Mouse (Mus musculus) liver, embryonic 13.5 days (tissue): ENCODE measurements around the gene Gm17324. TPM values are rescaled to one million over a fixed set of nuclear protein-coding genes. Genes with fewer than 3 reads are reported as not detected.
"Not testable (repeated sequence)": the region's sequence is repeated elsewhere in the genome, so short reads cannot be mapped to it uniquely, and the experiment has no call there.

Experiments
- ATAC-seq: fragments of 200-750 bp; cut with Nextera tagmentation; 2 replicates; pipeline ENCODE4 v1.8.0; 2017; ENCODE audit warnings: low read depth, mild to moderate bottlenecking, moderate number of reproducible peaks, moderate library complexity
- DNase-seq: peaks from one replicate; pipeline ENCODE4 v3.0.0; 2022
- H3K27ac ChIP-seq: fragments of 300-500 bp; sonication (generic); 2 replicates; pipeline ENCODE4 v1.5.1; 2015; ENCODE audit warnings: moderate library complexity, mild to moderate bottlenecking, inconsistent platforms
- H3K27me3 ChIP-seq: fragments of 300-500 bp; sonication (generic); 2 replicates; pipeline ENCODE4 v1.6.1; 2015; ENCODE audit warnings: mild to moderate bottlenecking, inconsistent platforms
- H3K36me3 ChIP-seq: fragments of 300-500 bp; sonication (generic); 2 replicates; pipeline ENCODE4 v1.6.1; 2015; ENCODE audit warnings: mild to moderate bottlenecking, inconsistent platforms
- H3K4me1 ChIP-seq: fragments of 300-500 bp; sonication (generic); replicated peaks from 2 replicates; pipeline ENCODE4 v1.6.1; 2015; ENCODE audit warnings: inconsistent platforms
- H3K4me2 ChIP-seq: fragments of 300-500 bp; sonication (generic); 2 replicates; pipeline ENCODE4 v1.6.1; 2015; ENCODE audit warnings: inconsistent platforms, mild to moderate bottlenecking, moderate library complexity
- H3K4me3 ChIP-seq: fragments of 300-500 bp; sonication (generic); replicated peaks from 2 replicates; pipeline ENCODE4 v1.5.1; 2015; ENCODE audit warnings: mild to moderate bottlenecking, inconsistent platforms
- H3K9ac ChIP-seq: fragments of 300-500 bp; sonication (generic); 2 replicates; pipeline ENCODE4 v1.6.1; 2015; ENCODE audit warnings: mild to moderate bottlenecking, inconsistent platforms
- H3K9me3 ChIP-seq: fragments of 300-500 bp; sonication (generic); replicated peaks from 2 replicates; pipeline ENCODE4 v1.6.1; 2016; ENCODE audit warnings: inconsistent platforms
- WGBS: fragments of 180-500 bp; shearing (Covaris S2); methylation state at CpG from one replicate; pipeline ENCODE4 v1.1.7; 2015; ENCODE audit not compliant: insufficient replicate concordance; 5-methylcytosine and 5-hydroxymethylcytosine counted together
- polyA plus RNA-seq: library from polyadenylated mRNA; unstranded; fragments of >200 nt; fragmentation: Nextera tagmentation; extraction: Ambion mirVana; gene quantifications from 2 replicates; pipeline ENCODE4 v1.2.1, GENCODE M21; 2015

Gm17324 gene
- 0.33 and 0.64 TPM in 2 replicates for polyA plus RNA-seq

DNA sequence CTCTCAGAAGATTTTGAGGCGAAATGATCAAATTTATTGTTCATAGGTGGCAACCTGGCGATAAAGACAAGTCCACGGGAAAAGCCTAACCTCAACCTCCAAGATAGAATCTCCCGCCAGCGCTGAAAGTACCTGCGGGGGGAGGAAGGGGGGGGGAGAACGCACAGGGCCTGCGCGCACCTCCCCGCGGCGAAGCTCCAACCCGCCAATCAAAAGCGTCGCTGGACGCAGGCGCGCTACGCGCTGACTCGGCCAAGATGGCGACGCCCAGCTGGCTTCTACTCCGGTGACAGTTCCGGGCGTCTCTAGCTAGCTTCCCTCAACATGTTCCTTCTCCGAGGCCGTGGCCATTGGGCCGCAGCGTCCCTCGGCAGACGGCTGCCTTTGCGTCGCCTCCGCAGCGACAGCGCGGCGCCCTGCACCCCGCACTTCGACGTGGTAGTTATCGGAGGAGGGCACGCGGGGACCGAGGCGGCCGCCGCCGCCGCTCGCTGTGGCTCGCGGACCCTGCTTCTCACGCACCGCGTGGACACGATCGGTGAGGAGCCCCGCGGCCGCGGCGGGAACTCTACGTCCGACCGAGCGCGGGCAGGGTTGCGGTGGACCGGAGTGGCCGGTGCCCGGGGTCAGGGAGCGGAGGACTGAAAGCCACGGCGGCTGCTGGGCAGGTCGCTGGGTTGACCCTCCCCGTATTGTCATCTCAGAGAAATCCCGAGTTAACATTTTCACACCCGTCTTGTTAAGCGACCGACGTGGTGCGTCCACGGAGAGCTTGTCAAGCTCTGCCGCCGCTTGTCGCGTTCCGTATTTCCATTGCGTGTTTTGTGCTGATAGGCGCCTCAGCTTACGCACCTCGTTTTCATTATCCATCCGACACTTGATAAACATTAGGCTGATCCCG is at the start of gene Gm17324, which contains the start of gene Mto1:
TSS of gene Gm17324 (minus strand) at position 814 of the 901 bp plus-strand sequence.
TSS of gene Mto1 (plus strand) at position 236 of the 901 bp plus-strand sequence.
- ATAC-seq (peak; percentile 88), DNase-seq (peak; percentile 75)
- Histone ChIP-seq H3K36me3 (peaks cover 34% of the 10 kb centered on the region), H3K27me3 (peaks cover 37% of the 10 kb centered on the region), H3K9ac (peak within 1 kb of the TSS; percentile 95), H3K27ac (peak within 1 kb of the TSS; percentile 89), H3K4me3 (peak within 1 kb of the TSS; percentile 95), H3K4me1 (peaks cover 30% of the 10 kb centered on the region), H3K9me3 (no peaks in the 10 kb centered on the region), H3K4me2 (peak within 1 kb of the TSS; percentile 83)
- under 1% methylated on average over 96 of the region's 96 CpGs for WGBS

DNA sequence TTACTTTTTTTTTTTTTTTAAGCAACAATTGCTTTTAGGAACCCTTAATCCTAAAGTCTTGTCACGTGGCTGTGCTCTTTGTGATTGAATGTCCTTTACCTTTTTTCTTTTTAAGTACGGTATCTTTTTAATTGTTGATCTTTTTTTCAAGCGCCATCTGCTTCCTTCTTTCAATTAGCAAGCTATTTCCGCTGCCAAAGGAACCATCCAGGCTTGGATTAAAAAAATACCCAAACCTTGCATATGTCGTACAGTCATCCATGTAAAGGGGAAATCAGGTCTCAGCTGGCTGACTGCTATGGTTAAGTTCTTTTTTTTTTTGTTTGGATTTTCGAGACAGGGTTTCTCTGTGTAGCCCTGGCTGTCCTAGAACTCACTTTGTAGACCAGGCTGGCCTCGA is 44.6 kb upstream of the Gm17324 start:
- Histone ChIP-seq H3K4me1 (peaks cover 4% of the 10 kb centered on the region; the same call in 1 of the 2 replicates), H3K4me3 (no peak overlapping the region), H3K27ac (no peak overlapping the region), H3K9me3 (no peaks in the 10 kb centered on the region), H3K36me3 (no peaks in the 10 kb centered on the region), H3K9ac (no peak overlapping the region), H3K4me2 (no peak overlapping the region), H3K27me3 (0 out of 2 replicates have a peak, but pooled peaks cover 5% of the 10 kb centered on the region)
- 77% methylated on average over 7 of the region's 7 CpGs for WGBS
- no peak for DNase-seq
- no peak for ATAC-seq

DNA sequence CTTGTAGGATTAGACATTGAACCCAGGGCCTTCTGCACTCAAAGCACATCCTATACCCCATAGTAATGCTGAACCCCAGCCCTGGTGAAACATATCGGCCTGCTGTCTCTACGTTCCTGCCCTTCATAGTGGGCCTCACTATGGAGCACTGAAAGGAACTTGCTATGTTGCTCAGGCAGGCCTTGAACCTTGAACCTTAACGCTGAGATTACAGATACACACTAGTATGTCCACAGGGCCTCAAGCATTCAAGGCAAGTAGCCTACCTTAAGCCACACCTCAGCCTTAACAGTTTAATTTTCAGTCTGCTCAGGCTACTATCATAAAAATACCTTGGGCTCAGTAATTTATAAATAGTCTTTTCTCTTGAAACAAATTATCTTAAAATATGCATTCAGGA is 43.7 kb upstream of the Gm17324 start:
- Histone ChIP-seq H3K27ac (no peak overlapping the region), H3K36me3 (no peaks in the 10 kb centered on the region), H3K9ac (no peak overlapping the region), H3K27me3 (0 out of 2 replicates have a peak, but pooled peaks cover 5% of the 10 kb centered on the region), H3K4me3 (no peak overlapping the region), H3K9me3 (no peaks in the 10 kb centered on the region), H3K4me2 (no peak overlapping the region), H3K4me1 (peaks cover 4% of the 10 kb centered on the region; the same call in 1 of the 2 replicates)
- 69% methylated on average over 3 of the region's 3 CpGs for WGBS
- no peak for ATAC-seq
- DNase-seq: no peak

DNA sequence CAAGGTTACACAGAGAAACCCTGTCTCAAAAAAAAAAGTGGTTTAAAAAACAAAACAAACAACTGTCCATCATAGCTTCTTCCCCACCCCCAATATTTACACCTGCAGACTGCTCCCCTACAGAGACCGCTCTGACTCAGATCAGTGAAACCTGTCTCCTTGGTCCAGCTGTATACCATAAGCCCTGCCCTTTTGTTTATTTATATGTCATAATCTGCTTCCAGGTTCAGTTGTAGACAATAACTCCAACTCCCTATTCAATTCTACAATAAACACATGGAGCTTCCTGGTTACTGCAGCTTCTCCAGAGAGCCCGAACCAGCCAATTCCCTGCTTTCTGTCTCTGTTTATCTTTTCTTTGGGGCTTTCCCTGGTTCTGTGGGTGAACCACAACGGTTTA is 42.6 kb upstream of the Gm17324 start:
- DNase-seq (no peak), ATAC-seq (no peak)
- H3K9ac ChIP-seq: no peak overlapping the region
- H3K4me3 ChIP-seq: no peak overlapping the region
- H3K27ac ChIP-seq: no peak overlapping the region
- no peaks in the 10 kb centered on the region for H3K36me3 ChIP-seq
- peaks cover 4% of the 10 kb centered on the region; the same call in 1 of the 2 replicates for H3K4me1 ChIP-seq
- 0 out of 2 replicates have a peak, but pooled peaks cover 5% of the 10 kb centered on the region for H3K27me3 ChIP-seq
- H3K9me3 ChIP-seq: no peaks in the 10 kb centered on the region
- 68% methylated on average over 3 of the region's 3 CpGs for WGBS
- H3K4me2 ChIP-seq: no peak overlapping the region

DNA sequence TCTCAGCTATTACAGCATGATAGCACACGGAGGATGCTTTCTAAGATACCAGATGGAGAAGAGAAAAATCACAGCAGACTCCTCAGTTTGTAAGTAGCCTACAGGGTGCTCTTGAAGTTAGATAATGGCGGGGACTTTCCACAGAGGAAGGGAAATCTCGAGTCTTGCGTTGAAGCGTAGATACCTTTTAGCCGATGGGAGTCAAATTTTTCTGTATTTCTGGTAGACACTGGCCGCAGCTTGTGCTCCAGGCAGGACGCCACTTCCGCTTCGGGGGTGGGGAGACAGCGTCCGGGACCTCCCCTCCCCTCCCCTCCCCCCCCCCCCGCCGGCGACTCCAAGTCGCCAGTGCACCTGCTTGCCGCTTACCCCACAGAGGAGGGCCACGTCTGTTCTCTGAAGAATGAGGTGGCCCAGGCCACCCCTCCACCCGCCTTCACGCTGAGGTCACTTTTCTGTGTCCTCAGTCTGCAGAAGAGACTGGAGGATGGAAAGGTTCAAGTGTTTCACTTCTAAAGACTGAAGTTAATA is 40.4 kb upstream of the Gm17324 start, which contains the start of gene Eef1a1:
TSS of gene Eef1a1 (minus strand) at position 262 of the 531 bp plus-strand sequence.
- no peaks in the 10 kb centered on the region for H3K36me3 ChIP-seq
- H3K4me2 ChIP-seq: peak within 1 kb of the TSS; percentile 58
- no peak within 1 kb of the TSS for H3K27ac ChIP-seq
- no peaks in the 10 kb centered on the region for H3K9me3 ChIP-seq
- ATAC-seq (peak; percentile 44; the same call in 1 of the 2 replicates), DNase-seq (no peak)
- H3K27me3 ChIP-seq: 0 out of 2 replicates have a peak, but pooled peaks cover 5% of the 10 kb centered on the region
- 5% methylated on average over 16 of the region's 20 CpGs for WGBS
- peaks cover 4% of the 10 kb centered on the region; the same call in 1 of the 2 replicates for H3K4me1 ChIP-seq
- H3K4me3 ChIP-seq: peak within 1 kb of the TSS; percentile 47
- peak within 1 kb of the TSS; percentile 49; the same call in 1 of the 2 replicates for H3K9ac ChIP-seq

DNA sequence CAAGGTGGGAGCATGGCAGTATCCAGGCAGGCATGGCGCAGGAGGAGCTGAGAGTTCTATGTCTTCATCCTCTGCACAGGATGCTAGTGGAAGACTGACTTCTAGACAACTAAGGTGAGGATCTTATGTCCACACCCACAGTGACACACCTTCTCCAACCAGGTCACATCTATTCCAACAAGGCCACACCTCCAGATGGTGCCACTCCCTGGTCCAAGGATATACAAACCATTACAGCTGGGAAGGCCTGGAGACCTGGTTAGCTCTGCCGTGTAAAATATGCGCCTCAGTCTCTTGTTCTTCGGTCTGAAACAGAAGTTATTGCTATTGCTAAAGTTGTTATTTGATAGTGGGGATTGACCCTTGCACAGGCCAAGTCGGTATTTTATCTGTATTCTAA is 39.4 kb upstream of the Gm17324 start:
- 81% methylated on average over 5 of the region's 5 CpGs for WGBS
- not testable (repeated sequence) for H3K4me2 ChIP-seq, H3K27ac ChIP-seq, H3K9me3 ChIP-seq, H3K4me1 ChIP-seq, ATAC-seq, H3K9ac ChIP-seq, DNase-seq, H3K27me3 ChIP-seq, H3K4me3 ChIP-seq, H3K36me3 ChIP-seq

DNA sequence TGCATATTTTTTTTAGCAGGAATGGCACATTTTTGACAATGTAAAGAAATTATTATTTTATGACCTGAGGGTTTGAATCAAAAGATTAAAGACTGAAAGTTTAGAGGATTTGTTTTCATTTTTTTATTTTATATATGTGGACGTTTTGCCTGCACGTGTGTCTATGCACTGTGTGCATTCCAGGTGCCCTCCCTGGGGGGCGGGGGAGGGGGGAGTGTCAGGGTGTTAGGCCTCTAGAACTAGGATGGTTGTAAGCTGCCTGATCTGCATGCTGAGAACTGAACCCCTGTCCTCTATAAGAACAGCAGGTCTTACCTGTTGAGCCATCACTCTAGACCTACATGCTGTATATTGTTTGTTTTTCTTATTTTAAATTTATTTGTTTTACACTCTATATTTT is 36.1 kb upstream of the Gm17324 start:
- Histone ChIP-seq H3K27me3 (0 out of 2 replicates have a peak, but pooled peaks cover 2% of the 10 kb centered on the region), H3K9me3 (no peaks in the 10 kb centered on the region), H3K4me1 (peaks cover 15% of the 10 kb centered on the region), H3K9ac (no peak overlapping the region), H3K4me2 (no peak overlapping the region), H3K4me3 (no peak overlapping the region), H3K36me3 (peaks cover 14% of the 10 kb centered on the region), H3K27ac (no peak overlapping the region)
- ATAC-seq (no peak), DNase-seq (no peak)
- WGBS: 57% methylated on average over 3 of the region's 3 CpGs

DNA sequence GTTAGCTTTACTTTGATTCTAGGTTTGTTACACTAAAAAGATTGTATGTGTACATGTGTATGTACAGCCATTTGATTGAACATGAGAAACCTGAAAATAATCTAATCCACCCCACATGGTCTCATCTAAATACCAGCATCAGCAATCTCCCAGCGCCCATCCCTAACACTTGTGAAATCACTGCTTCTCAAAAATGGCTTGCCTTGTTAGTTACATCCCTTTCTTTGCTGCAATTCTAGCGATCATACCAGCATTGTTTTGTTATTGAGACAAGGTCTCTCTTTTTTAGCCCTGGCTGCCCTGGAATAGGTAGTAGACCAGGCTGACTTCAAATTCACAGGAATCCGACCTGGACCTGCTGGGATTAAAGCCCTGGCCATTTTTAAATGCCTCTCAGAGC is 33.8 kb upstream of the Gm17324 start:
- H3K9ac ChIP-seq: peak overlapping the region; percentile 99
- ATAC-seq: no peak
- no peaks in the 10 kb centered on the region for H3K27me3 ChIP-seq
- H3K4me2 ChIP-seq: peak overlapping the region; percentile 85
- peaks cover 34% of the 10 kb centered on the region for H3K36me3 ChIP-seq
- peaks cover 28% of the 10 kb centered on the region for H3K4me1 ChIP-seq
- no peak for DNase-seq
- peak overlapping the region; percentile 98 for H3K27ac ChIP-seq
- 29% methylated on average over 3 of the region's 3 CpGs for WGBS
- peak overlapping the region; percentile 93 for H3K4me3 ChIP-seq
- H3K9me3 ChIP-seq: no peaks in the 10 kb centered on the region

DNA sequence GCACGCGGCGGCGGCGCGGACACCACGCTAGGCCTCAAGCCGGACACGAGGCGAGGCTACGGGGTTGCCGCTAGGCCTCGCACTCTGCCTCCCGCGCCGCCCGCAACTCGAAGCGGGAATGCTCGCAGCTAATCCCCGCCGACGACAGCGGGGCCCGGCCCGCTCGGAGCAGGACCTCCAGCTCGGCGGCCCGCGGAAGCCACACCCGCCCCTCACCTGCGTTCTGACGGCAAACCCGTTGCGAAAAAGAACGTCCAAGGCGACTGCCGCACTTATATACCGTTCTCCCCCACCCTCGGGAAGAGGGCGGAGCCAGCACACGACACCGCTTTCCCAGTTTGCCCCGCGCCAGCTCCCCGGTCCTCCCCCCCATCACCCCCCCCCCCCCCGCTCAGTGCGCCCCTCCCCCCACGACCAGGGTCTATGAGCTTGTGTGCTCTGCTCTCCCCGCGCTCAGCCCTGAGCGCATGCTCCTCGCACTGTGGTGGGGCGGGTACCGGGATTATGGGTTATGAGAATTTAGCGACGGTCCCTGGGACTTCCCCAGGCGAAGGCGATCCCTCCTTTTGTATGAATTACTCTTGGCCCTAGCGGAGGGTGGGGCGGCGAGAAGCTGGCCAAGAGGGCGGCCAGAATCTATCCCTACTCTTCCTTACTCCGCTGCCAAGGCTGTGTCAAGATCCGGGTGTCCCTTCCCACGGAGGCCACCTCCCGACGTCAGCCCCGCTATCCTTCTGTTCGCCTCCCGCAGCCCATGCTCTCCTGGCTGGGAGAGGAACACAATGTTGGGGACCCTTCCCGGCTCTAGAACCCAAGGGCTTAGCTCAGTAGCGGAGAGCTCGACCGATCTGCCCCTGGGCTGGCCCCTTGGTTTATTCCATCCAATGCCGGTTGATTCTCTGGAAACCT is 33.1 kb upstream of the Gm17324 start:
- under 1% methylated on average over 67 of the region's 77 CpGs for WGBS
- Histone ChIP-seq H3K4me1 (peaks cover 28% of the 10 kb centered on the region), H3K27me3 (no peaks in the 10 kb centered on the region), H3K36me3 (peaks cover 41% of the 10 kb centered on the region), H3K9me3 (no peaks in the 10 kb centered on the region), H3K9ac (peak overlapping the region; percentile 99), H3K27ac (peak overlapping the region; percentile 98), H3K4me2 (peak overlapping the region; percentile 85), H3K4me3 (peak overlapping the region; percentile 93)
- DNase-seq (peak; percentile 92), ATAC-seq (peak; percentile 89)

DNA sequence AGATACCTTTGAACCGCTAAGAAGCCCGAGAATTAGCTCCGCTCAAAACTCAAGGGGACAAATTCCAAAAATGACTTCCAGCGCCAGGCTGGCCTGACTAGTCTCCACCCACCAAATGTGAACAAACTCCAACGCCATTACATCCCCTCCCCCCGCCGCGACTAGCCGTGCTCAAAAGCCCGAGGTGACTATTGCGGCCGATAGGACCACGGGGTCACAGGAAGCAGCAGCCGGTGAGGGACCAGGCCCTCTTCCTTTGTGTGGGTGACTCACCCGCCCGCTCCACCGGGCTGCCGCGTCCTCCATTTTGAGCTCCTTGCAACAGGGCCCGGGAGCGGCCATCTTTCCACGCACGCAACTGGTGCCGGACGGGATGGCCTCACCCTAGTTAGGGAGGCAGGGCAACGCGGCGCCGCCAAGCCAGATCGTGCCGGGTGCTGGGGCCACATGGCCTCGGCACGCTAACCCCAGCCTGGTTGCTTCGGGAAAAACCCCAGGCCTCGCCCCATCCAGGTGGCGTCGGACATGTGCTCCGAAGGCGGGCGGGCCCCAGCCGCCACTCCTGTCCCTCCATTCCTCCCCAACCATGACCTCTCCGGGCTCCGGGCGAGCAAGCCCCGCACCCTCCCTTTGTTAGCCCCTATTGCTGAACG is 32.2 kb upstream of the Gm17324 start:
- H3K27me3 ChIP-seq: no peaks in the 10 kb centered on the region
- WGBS: under 1% methylated on average over 46 of the region's 46 CpGs
- H3K36me3 ChIP-seq: peaks cover 46% of the 10 kb centered on the region
- H3K4me3 ChIP-seq: peak overlapping the region; percentile 93
- H3K4me2 ChIP-seq: peak overlapping the region; percentile 85
- peak; percentile 61 for DNase-seq
- H3K4me1 ChIP-seq: peaks cover 28% of the 10 kb centered on the region
- H3K9me3 ChIP-seq: no peaks in the 10 kb centered on the region
- H3K9ac ChIP-seq: peak overlapping the region; percentile 99
- peak overlapping the region; percentile 98 for H3K27ac ChIP-seq
- peak; percentile 49 for ATAC-seq
